Mouse (Mus musculus) duodenum, adult 2 months (tissue): ENCODE measurements around the gene Mtus2. TPM values are rescaled to one million over a fixed set of nuclear protein-coding genes. Genes with fewer than 3 reads are reported as not detected.

ENCODE experiments used
- polyA plus RNA-seq: library from polyadenylated mRNA; depleted of rRNA; stranded (reverse); fragments of >200 nt; gene quantifications from 2 replicates; pipeline ENCODE4 v1.2.3, GENCODE M21; 2012; ENCODE audit warnings: low replicate concordance; rRNA removed

Gene Mtus2
- polyA plus RNA-seq = 1.4 and 3.9 TPM in 2 replicates

GRCm38 (mm10) chr5:147956821-147957564, at the start of gene Mtus2:
Gene Mtus2, plus strand, starts transcription at chr5:147957320.

Other genes starting within 250 kb of the Mtus2 start
- gene Flt1, start 231.3 kb upstream of the Mtus2 start, polyA plus RNA-seq = 1.4 and 1.7 TPM in 2 replicates
- 13.7 and 18.6 TPM in 2 replicates for gene Pomp, start 96.9 kb upstream of the Mtus2 start, polyA plus RNA-seq
- 44.0 and 156 TPM in 2 replicates for gene Slc46a3, start 62.5 kb upstream of the Mtus2 start, polyA plus RNA-seq